Mouse (Mus musculus): ENCODE data around the gene Col4a3bp. TPM values are rescaled to one million over a fixed set of nuclear protein-coding genes. Genes with fewer than 3 reads are reported as not detected.

The Col4a3bp gene
- polyA plus RNA-seq, 1 experiment, result 25.0 TPM

- TF ChIP-seq POLR2A (IDR thresholded peaks at IDR 0.05; ENCODE audit: borderline replicate concordance, extremely low read depth, insufficient read depth, insufficient read length, poor library complexity, severe bottlenecking), result no peak
- no peak for TF ChIP-seq CTCF (IDR thresholded peaks at IDR 0.05; ENCODE audit: borderline replicate concordance, extremely low read depth, insufficient read depth, insufficient read length)
Measured at GRCm38 (mm10) chr13:96517335-96517734, 25.1 kb upstream of the Col4a3bp start.

GRCm38 (mm10) chr13:96521294-96521693, 21.1 kb upstream of the Col4a3bp start:
- DNase-seq (ENCODE audit: low read depth), result no peak
- TF ChIP-seq POLR2A (IDR thresholded peaks at IDR 0.05; ENCODE audit: borderline replicate concordance, extremely low read depth, insufficient read depth, insufficient read length, poor library complexity, severe bottlenecking) (no peak), CTCF (IDR thresholded peaks at IDR 0.05; ENCODE audit: borderline replicate concordance, extremely low read depth, insufficient read depth, insufficient read length) (no peak)

More at GRCm38 (mm10) chr13:96517335-96517734, 25.1 kb upstream of the Col4a3bp start:
- DNase-seq (ENCODE audit: low read depth), result no peak

- no peak for TF ChIP-seq POLR2A (IDR thresholded peaks at IDR 0.05; ENCODE audit: borderline replicate concordance, extremely low read depth, insufficient read depth, insufficient read length, poor library complexity, severe bottlenecking)
- no peak for DNase-seq (ENCODE audit: low read depth)
Measured at GRCm38 (mm10) chr13:96527022-96527421, 15.4 kb upstream of the Col4a3bp start.

- TF ChIP-seq CTCF (IDR thresholded peaks at IDR 0.05; ENCODE audit: borderline replicate concordance, extremely low read depth, insufficient read depth, insufficient read length), result no peak
- no peak for TF ChIP-seq POLR2A (IDR thresholded peaks at IDR 0.05; ENCODE audit: borderline replicate concordance, extremely low read depth, insufficient read depth, insufficient read length, poor library complexity, severe bottlenecking)
- no peak for DNase-seq (ENCODE audit: low read depth)
Measured at GRCm38 (mm10) chr13:96527856-96528255, 14.6 kb upstream of the Col4a3bp start.

- no peak for TF ChIP-seq POLR2A (IDR thresholded peaks at IDR 0.05; ENCODE audit: borderline replicate concordance, extremely low read depth, insufficient read depth, insufficient read length, poor library complexity, severe bottlenecking)
- no peak for TF ChIP-seq CTCF (IDR thresholded peaks at IDR 0.05; ENCODE audit: borderline replicate concordance, extremely low read depth, insufficient read depth, insufficient read length)
- no peak for DNase-seq (ENCODE audit: low read depth)
Measured at GRCm38 (mm10) chr13:96528776-96529175, 13.6 kb upstream of the Col4a3bp start.

- no peak for TF ChIP-seq CTCF (IDR thresholded peaks at IDR 0.05; ENCODE audit: borderline replicate concordance, extremely low read depth, insufficient read depth, insufficient read length)
- TF ChIP-seq POLR2A (IDR thresholded peaks at IDR 0.05; ENCODE audit: borderline replicate concordance, extremely low read depth, insufficient read depth, insufficient read length, poor library complexity, severe bottlenecking), result no peak
- no peak for DNase-seq (ENCODE audit: low read depth)
Measured at GRCm38 (mm10) chr13:96529542-96529941, 12.9 kb upstream of the Col4a3bp start.

- no peak for TF ChIP-seq POLR2A (IDR thresholded peaks at IDR 0.05; ENCODE audit: borderline replicate concordance, extremely low read depth, insufficient read depth, insufficient read length, poor library complexity, severe bottlenecking)
- TF ChIP-seq CTCF (IDR thresholded peaks at IDR 0.05; ENCODE audit: borderline replicate concordance, extremely low read depth, insufficient read depth, insufficient read length), result no peak
- DNase-seq (ENCODE audit: low read depth), result no peak
Measured at GRCm38 (mm10) chr13:96530064-96530463, 12.4 kb upstream of the Col4a3bp start.

GRCm38 (mm10) chr13:96532176-96532575, 10.2 kb upstream of the Col4a3bp start:
- DNase-seq (ENCODE audit: low read depth), result no peak
- TF ChIP-seq POLR2A (IDR thresholded peaks at IDR 0.05; ENCODE audit: borderline replicate concordance, extremely low read depth, insufficient read depth, insufficient read length, poor library complexity, severe bottlenecking), result no peak
- no peak for TF ChIP-seq CTCF (IDR thresholded peaks at IDR 0.05; ENCODE audit: borderline replicate concordance, extremely low read depth, insufficient read depth, insufficient read length)

- TF ChIP-seq POLR2A (IDR thresholded peaks at IDR 0.05; ENCODE audit: borderline replicate concordance, extremely low read depth, insufficient read depth, insufficient read length, poor library complexity, severe bottlenecking) (no peak), CTCF (IDR thresholded peaks at IDR 0.05; ENCODE audit: borderline replicate concordance, extremely low read depth, insufficient read depth, insufficient read length) (no peak)
- no peak for DNase-seq (ENCODE audit: low read depth)
Measured at GRCm38 (mm10) chr13:96533742-96534141, 8.7 kb upstream of the Col4a3bp start.

- TF ChIP-seq POLR2A (IDR thresholded peaks at IDR 0.05; ENCODE audit: borderline replicate concordance, extremely low read depth, insufficient read depth, insufficient read length, poor library complexity, severe bottlenecking), result no peak
- no peak for TF ChIP-seq CTCF (IDR thresholded peaks at IDR 0.05; ENCODE audit: borderline replicate concordance, extremely low read depth, insufficient read depth, insufficient read length)
- DNase-seq (ENCODE audit: low read depth), result no peak
Measured at GRCm38 (mm10) chr13:96536821-96537572, 5.4 kb upstream of the Col4a3bp start.

GRCm38 (mm10) chr13:96538103-96538502, 4.3 kb upstream of the Col4a3bp start:
- no peak for TF ChIP-seq POLR2A (IDR thresholded peaks at IDR 0.05; ENCODE audit: borderline replicate concordance, extremely low read depth, insufficient read depth, insufficient read length, poor library complexity, severe bottlenecking)
- TF ChIP-seq CTCF (IDR thresholded peaks at IDR 0.05; ENCODE audit: borderline replicate concordance, extremely low read depth, insufficient read depth, insufficient read length), result no peak
- no peak for DNase-seq (ENCODE audit: low read depth)

- no peak for DNase-seq (ENCODE audit: low read depth)
- TF ChIP-seq CTCF (IDR thresholded peaks at IDR 0.05; ENCODE audit: borderline replicate concordance, extremely low read depth, insufficient read depth, insufficient read length) (no peak), POLR2A (IDR thresholded peaks at IDR 0.05; ENCODE audit: borderline replicate concordance, extremely low read depth, insufficient read depth, insufficient read length, poor library complexity, severe bottlenecking) (no peak)
Measured at GRCm38 (mm10) chr13:96541381-96541780, 1.0 kb upstream of the Col4a3bp start.
